Mouse (Mus musculus) lung, postnatal 10 days (tissue): ENCODE results near the gene Lrig2.
"Not testable (repeated sequence)": the region's sequence is repeated elsewhere in the genome, so short reads cannot be mapped to it uniquely, and the experiment has no call there.

ENCODE experiments used
- DNase-seq: peaks from one replicate; pipeline ENCODE4 v3.0.0; 2021

Lrig2 gene

DNA sequence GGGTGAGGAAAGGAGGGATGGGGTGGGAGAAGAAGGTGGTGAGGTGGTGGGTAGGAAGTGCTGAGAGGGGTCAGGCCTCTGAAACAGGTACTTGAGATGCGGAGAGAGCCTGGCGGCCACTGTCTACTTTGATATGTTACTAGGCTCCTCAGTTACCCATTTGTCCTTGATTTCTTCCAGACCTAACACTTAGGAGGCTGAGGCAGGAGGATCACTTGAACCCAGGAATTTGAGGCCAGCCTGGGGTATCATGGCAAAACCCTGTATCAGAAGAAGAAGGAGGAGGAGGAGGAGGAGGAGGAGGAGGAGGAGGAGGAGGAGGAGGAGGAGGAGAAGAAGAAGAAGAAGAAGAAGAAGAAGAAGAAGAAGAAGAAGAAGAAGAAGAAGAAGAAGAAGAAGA, 84.4 kb downstream of the Lrig2 start:
- DNase-seq, result not testable (repeated sequence)

DNA sequence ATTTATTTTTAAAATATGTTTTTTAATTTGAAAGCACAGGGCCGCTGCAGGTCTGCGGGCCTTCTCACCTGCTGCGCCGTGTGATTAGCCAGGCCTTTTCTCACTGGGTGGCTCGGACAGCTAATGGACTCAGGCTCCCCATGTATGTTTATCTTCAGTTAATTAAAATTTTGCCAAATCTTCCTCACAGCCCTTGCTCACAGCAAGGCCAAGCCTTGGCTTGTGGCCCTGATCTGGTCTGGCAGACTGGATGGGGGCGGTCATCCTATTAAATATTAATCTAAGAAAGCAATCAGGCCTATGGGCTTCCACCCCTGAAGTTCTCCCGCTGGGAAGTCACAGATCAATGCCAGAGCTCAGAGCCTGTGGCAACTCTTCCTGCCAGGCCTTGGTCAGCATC, 87.4 kb downstream of the Lrig2 start:
- no peak for DNase-seq

DNA sequence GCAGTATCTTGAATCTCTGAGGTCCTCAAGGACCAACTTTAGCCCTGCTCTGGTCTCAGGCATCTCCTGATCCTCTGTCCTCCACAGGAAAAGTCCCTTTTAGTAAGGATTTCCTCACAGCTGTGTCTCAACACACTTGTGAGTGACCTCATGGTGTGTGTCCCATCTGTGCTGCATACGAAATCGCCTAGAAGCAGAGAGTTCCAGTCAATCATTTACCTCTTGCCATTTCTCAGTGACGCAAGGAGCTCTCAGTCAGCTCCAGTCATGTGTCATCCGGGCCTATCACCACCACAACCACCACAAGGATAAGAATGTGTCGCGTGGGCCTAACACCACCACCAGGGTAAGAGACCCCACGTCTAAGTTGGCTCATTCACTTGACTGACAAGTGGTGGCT, 90.8 kb downstream of the Lrig2 start:
- DNase-seq, result no peak

DNA sequence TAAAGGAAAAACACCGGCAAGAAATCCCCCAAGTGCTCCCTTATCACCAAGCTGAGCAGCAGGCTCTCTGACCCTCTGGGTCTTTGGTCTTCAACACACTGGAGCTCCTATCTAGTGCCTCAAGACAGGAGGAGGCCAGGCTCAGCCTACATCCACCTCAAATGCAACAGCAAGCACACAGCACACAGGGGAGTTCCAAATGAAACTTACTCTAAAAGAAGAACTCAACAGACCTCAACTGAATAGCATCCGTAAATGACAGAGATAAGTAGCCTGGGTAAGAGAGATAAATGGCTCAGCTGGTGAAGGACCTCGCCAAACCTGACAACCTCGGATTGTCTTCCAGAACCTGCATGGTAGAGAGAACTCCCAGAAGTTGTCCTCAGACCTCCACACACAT, 91.7 kb downstream of the Lrig2 start:
- no peak for DNase-seq

DNA sequence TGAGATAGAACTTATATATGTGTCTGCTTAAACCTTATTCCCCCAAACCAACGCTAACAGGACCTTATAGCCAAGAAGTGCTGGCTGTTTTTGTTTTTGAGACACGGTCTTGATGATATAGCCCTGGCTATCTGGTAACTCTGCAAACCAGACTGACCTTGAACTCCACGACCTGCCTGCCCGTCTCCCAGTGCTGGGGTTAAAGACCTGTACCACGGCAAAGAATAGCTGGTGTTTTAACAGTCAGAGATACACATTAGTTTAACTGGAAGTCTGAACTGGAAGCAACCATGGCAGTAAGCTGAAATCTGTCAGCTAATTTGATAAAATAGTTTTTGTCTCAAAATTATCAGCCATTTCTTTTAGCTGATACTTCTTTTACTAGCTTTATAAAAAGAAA, 94.9 kb downstream of the Lrig2 start:
- DNase-seq, result no peak

DNA sequence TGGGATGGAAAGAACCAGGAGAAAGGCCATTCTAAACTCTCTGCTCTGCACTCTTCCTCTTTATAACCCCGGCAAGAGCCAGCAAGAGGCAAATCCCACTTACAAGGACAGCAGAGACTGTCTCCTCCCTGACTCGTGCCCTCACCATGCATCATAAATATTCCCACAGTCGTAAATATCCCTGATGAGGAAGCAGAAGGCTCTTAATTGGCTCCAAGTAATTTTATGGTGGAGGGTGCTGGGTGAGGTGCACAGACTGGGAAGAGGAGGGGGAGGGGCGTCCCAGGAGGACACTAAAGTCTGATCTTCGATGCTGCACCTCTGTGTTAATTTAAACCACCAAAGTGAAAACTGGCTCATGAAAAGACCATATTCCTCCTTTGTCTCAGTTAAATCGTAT, 99.2 kb downstream of the Lrig2 start:
- no peak for DNase-seq

DNA sequence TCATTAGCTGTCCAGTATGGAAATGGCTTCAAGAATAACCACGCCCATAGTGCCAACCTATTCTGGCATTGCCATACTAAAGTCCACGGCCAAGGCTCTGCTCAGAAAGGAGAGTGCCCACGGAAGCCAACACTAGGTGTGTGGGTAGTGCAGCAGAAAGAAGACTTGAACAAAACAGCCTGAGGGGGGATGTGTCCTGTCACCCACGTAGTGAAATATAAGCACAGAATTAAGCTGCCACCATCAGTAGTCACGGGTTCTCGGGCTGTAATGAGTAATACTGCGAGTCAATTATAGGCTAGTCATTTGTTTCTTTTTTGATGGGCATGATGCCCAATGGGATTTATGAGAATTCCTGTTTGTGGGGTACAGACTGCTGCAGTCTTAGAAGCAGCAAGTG, 104.2 kb downstream of the Lrig2 start:
- DNase-seq, result no peak

DNA sequence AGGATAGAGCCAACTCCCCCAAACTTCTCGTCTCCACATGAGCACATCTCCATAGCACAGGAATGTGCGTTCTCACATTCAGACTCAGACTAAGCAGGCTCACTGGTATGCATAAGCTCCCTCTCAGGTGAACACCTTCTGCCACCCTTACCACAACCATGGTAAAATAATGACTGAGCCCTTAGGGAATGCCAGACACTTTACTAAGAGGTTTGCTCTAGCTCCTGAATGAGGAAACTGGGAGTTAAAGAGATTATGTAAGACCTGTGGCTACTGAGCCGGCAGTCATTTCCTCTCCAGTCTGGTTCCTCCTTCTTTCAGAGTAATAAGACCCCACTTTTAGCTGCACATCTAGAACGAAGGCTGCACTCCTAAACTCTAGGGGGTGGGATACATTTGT, 108.1 kb downstream of the Lrig2 start:
- DNase-seq, result no peak

DNA sequence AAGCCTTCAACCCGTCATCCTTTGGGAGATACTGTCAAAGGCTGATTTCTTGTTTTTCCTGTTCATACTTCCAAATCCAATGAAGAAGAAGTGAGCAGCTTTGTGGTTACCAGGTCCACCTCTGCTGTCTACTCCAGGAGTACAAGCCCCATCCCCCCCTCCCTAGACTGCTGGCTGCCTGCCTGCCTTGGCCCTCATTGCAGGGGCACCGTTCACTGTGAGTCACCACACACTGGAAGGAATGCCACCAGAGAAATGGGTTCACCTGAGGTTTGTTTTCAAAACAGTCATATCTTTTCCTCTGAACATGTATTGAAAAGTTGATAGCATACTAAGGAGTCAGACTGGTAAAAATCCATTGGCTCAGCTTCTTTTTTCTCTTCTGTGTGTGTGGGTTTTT, 110.5 kb downstream of the Lrig2 start:
- DNase-seq, result no peak

DNA sequence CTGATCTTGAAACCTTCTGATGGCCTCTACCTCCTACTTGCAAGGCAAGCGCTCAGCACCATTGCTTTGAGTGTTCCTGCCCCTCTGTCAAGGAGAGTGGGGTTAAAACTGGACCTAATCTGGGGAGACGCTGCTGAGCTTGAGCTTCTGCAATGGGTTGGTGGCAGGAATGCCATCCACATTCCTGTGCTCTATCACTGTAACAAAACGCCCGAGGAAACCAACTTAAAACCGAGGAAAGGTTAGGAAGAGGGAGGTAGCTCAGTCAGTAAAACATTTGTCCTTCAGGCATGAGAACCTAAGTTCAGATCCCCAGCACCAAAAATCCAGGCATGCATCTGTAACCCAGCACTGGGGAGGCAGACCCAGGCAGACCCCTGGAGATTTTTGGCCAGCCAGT, 111.6 kb downstream of the Lrig2 start:
- no peak for DNase-seq

DNA sequence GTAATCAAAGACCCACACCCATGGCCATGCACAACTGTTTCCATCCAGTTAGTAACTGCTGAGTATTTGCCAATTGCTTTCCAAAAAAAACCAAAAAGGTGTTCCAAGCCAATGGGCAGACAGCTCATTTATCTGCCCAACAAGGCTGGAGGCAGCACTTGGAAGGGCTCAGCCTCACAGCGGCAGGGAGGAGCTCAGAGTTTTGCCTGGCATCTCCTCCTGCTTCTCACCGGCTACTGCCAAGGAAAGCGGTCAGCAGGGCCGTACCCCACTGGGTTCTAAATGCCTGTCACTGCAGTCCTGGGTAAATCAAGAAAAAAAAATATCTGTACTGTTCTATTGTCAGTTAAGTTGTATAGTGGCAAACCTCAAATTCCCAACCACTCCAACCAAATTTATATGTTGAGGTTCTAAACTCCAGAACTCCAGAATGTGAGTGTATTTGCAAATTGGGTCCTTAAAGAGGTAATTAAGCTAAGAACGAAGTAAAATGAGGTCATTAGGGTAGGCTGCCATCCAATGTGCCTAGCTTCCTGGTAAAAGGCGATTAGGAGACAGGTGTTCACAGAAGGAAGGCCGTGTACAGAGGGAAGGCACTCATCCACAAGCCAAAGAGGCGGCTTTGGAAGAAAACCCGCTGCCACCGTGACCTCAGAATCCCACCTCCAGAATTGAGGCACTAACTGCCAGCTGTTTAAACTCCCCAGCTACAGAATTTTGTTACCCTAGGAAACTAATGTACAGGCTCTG, 112.2 kb downstream of the Lrig2 start:
- DNase-seq, result no peak

DNA sequence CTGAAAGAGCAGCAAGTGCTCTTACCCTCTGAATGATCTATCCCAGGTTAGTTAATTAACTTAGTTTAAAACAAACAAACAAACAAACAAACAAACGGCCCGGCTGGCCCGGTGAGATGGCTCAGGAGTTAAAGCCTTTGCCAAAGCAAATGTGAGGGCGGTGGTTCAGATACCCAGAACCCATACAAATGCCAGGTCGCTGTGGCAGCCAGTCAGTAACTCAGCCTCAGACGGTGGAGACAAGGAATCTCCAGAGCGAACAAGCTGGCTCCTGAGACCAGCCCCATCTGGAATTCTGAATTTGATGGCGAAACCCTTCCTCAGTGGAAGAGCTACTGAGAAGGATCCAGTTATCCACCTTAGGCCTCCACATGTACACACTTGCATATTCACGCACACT, 114.4 kb downstream of the Lrig2 start:
- DNase-seq, result no peak

DNA sequence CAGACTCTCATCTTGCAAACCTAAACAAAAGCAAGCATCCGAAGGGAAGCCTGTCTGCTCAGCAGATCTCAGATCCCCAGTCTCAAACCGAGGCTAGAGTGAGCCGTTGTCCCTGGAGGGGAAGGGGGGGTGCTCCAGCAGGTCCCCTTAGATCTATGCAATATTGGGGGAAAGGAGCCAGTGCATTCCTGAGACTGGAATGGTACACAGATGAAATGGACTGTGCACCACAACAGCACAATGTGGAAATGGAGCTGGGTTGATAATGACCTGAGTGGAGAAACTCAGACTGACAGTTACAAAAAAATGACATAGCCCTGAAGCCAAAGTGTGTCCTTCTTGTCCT, 115.0 kb downstream of the Lrig2 start:
- DNase-seq, result no peak

DNA sequence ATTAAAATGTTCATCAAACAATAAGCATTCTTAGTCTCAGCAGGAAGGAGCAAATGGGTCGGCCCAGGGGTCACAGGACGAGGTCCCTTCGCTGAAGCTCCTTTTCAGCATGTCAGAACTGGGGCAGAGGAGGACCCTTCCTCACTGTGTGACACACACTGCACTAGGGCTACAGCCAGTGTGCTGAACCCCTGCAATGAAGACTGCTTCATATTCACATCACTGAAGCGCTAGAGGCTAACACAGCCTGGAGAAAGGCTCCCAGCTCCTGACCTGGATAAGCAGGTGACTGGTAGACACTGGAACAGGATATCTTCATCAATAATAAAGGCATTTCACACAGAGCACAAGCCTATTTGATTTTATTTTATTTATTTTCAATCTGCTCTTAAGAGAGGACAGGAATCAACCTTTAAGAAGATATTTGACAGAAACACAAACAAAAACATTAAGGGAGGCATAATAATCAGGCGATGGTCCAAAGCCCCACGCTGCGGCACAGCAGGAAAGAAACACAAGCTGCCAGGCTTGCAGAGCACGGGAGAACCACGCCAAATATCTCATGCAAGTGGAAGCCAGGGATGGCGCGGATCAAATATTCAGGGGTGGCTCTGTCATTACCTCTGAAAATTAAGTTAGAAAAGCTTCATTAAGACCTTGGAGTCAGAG, 115.5 kb downstream of the Lrig2 start:
- no peak for DNase-seq

DNA sequence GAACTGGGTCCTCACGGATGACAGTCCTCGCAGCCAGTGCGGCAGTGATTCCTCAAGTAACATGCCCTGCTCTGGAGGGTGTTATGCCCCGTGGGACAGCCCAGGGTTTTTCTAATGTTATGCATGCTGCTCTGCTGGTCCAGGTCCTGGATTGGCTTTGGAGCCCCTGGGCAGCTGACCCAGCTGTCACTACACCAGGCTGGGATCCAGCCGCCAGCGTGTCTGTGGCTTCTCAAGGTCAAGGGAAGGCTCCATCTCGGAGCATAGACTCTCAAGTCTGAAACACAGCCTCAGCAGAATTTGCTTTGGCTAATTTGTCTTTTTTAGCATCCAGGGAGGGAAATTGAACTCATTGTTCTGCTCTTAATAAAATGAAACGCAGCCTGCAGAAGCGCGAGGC, 121.6 kb downstream of the Lrig2 start:
- no peak for DNase-seq

DNA sequence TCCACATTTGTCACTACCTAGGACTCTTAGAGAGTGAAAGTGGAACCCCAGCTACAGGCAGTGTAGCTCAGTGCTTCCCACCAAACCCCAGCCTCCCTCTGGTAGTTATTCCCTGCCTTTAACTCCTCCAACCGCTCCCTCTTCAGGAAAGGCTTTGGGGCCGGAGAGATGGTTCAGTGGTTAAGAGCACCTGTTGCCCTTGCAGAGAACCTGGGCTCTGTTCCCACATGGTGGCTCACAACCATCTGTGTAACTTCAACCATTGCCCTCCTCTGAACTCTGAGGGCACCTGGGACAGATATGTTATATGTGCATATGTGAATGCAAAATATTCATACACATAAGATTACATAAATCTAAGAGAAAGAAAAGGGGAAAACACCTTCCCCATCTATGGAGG, 122.3 kb downstream of the Lrig2 start:
- DNase-seq, result no peak

DNA sequence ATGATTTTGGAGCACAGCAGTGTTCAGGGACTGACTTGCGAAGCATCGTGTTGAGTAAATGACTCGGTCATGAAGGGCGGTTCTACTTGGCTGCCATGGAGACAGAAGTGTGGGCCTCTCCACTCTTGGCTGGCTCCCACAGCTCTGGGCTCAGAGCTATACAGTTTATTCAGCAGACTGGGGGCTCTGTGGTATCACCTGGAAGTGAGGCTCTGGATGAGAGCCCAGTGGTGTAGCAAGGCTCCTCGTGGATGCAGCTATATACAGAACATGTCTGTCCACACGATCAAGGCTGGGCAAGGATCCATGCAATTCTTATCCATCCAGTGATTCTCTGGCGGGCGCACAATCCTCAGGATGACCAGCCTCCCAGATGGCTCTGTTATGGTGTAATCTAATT, 126.1 kb downstream of the Lrig2 start:
- peak; percentile 73 for DNase-seq

DNA sequence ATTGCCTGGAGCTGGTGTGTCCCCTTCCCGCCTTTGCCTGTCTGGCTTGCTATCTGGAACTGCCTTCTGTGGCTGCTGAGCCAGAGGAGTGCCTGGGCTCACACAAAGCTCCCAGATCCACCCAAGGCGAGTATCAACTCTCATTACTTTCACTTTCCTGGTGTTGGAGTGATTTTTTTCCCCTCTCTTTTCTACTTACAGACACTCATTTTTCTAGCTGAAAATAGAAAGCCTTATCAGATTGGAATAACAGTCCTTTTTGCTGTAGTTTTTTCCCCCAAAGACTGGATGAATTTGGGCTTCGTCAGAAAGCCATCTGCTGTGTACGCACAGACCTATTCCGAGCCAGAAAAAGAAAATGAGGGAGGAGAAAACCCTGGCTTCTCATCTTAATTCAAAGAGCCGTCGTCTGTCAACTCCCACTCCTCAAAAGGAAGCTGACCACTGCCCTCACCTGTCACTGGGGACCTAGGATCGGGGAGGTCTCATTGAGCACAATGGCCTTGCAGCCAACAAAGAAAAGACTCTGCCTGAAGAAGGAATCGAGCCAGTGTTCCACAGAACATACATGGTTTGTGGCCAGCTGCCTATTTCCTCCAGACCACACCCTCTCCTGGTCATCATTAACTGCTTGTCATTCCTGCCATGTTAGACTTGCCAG, 127.9 kb downstream of the Lrig2 start:
- DNase-seq, result no peak

DNA sequence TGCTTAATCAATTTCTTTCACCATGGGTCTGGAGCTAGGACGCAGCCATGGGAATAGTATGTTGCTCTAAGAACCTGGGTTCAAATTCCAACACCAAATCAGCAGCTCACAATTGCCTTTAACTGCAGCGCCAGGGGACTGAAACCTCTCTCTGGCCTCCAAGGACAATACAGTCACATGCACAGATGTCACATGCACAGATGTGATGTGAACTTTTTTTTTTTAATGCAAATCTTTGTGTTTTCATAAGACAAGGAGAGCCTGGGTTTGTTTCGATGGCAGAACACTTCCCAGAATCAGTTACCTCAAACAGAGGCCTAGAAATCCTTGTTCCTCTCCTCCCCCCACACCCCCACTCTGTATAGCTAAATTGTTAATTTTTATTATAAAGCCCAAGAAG, 133.5 kb downstream of the Lrig2 start:
- DNase-seq, result no peak

DNA sequence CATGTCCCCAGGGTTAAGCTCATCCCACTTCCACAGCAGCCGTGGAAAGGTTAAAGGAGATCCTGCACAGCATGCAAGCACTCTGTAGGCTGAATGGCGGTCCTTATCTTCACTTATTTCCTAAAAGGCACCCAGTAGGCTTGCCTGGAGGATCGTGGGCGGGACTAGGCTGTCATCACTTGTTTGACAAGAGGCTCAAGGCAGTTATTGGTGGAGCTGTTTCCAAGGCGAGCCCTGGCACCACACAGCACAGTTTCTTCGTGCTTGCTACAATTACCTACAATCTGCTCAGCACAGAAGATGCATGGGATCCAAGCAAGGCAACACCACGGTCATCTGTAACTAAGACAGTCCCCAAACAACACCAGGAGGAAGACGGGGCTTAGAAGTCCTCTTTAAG, 137.8 kb downstream of the Lrig2 start:
- DNase-seq, result no peak

DNA sequence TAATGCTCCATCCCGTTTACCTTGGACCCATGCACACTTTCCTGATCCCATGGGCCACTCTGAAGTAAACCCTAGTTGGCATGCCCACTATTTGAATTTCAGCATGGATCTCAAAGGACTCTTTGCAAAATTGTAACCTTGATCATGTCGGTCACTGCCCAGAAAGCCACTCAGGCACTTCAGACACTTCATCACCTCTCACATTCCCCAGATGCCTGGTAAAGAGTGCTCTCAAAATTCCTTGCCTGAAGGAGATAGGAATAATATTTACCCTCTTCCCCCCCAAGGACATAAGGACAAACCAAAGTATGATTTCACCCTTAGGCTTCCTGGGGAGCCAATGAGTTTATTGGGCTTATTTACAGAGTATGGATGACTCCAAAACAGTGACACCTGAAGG, 139.3 kb downstream of the Lrig2 start:
- DNase-seq, result peak; percentile 57

DNA sequence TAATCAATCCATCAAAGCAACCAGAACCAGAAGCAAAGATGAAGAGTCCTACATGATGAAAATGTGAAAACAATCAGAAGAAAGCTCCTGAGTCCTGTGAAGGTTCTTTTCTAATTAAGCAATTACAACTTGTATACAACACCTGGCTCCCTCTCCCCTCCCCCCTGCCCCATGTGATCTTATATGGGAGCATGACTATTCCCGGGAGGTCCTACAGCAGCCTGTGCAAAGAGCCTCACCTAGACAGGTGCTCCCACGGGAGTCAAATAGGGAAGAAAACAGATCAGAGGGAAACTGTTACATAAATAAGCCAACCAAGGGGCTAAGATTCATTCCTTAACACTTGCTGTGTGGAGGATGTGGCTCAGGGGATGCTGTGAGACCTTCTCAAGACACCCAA, 143.8 kb downstream of the Lrig2 start:
- DNase-seq, result no peak

DNA sequence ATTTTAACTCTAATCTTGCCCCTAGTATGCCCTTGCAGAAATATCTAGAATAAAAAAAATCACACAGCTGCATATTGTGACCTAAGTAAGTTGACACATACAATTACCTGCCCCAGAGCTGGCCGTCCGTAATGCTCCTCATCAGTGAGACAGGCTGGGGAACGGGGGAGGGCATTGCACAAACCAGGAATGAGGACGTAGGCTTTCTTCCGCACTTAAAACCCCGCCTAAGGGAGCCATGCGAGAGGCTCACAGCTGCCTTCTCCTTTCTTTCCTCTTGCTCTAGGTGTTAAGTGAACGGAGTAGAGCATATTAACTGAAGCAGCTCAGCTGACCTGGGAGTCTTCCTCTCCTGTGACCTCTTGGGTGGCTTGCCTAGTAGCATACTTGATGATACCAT, 149.9 kb downstream of the Lrig2 start:
- DNase-seq, result peak; percentile 19

DNA sequence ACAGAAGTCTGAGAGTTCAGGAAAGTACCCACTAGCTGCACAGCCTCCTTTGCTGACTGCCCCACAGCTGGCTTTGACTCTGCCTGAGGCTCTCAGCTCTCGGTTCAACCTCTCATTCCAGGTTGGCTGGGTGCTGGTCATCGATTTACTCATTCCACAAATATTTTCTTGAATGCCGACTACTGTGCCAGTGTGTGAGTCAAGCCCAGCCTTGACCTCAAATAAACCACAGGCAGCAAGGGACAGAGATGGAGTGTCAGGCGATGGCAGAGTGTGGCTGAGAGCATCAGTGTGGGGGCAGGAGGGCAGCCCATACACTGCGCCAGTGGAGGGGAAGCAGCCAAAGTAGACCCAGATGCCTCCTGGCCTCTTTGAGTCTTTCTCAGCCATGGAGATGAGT, 151.4 kb downstream of the Lrig2 start:
- DNase-seq, result peak; percentile 40
